Mouse (Mus musculus) lung, postnatal 25 days (tissue): Measurements from ENCODE around the gene Tlx2.
A peak's percentile ranks its signal among the peaks of the same experiment; 100 is the strongest.

Experiments
- DNase-seq: peaks from one replicate; pipeline ENCODE4 v3.0.0; 2022; ENCODE audit warnings: low spot score

Tlx2 gene

DNA sequence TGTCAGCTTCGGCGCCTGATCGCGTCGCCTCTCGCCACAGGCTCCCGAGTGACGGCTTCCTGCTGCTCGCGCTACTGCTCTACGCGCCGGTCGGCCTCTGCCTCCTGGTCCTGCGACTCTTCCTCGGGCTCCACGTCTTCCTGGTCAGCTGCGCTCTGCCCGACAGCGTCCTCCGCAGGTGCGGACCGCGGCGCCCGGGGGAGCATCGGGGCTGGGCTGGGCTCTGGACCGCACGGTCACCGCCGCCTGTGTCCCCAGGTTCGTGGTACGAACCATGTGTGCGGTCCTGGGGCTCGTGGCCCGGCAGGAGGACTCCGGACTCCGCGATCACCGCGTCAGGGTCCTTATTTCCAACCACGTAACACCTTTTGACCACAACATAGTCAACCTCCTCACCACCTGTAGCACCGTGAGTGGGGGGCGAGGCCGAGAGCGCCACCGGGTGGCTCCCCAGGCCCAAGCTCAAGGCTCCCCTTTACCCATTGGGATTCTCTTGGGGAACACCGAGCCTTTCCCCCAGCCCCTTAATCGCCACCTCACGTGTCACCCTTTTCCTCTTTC lies 15.1 kb downstream of the Tlx2 start, which contains the start of gene Htra2:
Gene Htra2 (minus strand): TSS at position 403 of the 561 bp plus-strand sequence.
- peak; percentile 29 for DNase-seq

DNA sequence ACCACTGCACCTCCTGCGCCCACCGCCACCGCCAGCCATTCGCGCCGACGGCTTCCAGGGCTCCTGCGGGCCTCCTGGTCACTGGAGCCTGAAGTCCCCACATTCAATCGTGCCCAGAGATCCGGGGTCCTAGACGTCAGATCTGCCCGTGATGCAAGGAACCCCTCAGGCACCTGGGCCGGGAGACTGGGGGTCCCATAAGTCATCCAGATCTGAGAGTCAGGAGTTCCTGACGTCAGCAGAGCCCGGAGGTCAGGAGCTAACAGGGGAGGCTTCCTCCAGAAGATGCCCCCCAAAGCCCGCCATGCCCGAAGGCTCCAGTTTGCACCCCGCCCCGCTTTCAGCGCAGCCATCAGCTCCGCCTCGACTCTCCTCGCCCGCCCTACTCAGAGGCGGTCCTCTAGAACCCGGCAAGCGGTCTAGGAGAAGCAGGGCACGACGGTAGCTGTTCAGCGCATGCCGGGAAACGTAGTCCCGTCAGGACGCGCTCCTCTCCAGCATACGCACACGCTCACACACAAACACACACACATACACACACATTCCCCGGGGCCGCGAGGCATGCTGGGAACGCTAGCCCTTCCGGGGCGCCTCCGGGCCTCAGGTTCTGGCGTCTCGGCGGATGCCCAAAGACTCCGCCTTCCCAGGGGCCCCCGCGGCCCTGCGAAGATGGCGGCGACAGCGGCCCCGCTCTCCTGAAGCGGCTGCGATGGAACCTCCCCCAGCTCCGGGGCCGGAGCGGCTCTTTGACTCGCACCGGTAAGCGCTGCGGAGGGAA lies 15.8 kb downstream of the Tlx2 start, which contains the start of gene Aup1:
Gene Aup1 (plus strand): TSS at position 448 of the 778 bp plus-strand sequence.
- peak; percentile 98 for DNase-seq

DNA sequence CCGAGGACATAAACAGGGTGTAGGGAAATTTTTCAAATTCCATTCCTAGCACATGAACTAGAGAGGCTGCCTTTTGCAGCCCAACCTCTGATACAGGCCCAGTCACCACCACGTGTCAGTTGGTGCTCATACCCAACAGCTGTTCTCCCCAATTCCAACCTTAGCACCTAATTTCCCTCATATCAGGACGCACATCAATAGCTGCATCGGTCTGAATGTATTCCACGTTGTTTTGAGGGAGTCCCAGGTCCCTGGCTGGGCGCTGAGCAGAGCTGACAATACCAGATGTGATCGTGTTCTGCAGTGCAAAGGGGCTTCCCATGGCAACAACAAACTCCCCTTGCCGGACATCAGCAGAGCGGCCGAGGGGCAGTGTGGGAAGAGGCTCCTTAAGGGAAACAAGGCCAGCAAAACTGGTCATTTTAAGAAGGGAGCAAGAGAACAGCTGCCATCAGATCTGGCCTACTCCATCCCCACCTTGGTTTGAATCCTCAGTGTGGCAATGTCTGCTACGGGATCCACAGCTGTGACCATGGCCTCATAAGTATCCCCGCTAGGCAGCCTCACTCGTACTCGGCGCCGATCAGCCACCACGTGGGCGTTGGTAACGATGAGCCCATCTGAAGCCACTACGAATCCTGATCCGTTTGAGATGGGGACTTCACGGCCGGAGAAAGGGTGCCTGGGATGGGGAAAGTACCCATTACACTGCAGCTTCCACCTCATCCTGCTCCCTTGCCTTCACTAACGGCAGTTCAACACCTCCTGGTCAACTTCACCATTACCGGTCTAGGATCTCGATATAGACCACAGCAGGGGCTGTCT lies 16.7 kb downstream of the Tlx2 start:
- no peak for DNase-seq

DNA sequence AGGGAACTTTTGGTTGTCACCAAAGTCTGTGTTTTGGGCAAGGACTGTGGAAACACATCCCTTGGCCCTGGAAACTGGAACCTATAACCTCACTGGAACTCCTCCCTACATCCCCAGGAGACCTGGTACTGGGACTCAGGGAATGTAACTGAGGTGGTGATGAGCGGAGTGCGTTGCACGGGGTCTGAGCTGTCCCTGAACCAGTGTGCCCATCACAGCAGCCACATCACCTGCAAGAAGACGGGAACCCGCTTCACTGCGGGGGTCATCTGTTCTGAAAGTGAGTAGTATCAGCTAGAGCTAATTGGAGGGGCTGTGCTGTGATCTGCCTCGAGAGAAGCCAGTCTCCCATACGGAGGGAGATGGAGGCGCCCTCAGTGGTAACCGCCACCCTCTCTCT lies 20.7 kb downstream of the Tlx2 start:
- no peak for DNase-seq

DNA sequence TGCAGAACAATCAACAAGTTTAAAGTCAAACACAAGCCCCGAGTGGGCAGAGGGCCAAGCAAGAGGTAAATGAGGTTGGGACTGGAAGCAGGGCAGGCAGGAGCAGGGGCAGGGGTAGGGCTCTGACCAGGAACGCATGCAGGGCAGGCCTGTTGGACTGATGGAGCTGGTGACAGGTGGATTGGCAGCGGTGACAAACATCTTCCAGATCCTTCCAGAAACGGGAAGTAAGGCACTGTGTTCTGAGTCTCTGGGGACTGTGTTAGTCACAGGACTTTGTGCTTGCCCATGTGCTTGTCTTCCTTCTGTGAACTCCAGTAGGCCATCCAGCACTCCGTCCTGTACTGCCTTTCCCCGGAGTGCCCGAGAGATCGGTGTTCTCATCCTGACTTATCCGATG lies 25.4 kb downstream of the Tlx2 start:
- DNase-seq = no peak

DNA sequence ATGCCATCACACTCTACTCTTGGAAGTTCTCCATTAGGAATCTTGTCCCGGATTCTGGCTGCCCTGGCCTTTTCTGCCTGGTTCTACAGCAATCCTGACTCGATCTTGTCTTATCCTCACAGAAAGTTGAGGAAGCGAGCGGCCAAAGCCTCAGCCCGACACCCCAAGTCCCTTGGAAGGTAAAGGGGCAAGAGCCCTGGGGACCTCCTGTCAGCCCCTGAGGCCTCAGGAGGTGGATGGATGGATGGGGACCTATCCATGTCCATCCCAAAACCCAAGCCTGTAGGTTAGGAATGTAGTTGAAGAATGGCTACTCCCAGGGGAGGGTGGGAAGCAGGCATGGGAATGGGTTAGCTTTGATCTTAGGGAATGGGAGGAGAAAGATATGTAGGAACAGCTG lies 26.1 kb downstream of the Tlx2 start:
- DNase-seq = no peak

DNA sequence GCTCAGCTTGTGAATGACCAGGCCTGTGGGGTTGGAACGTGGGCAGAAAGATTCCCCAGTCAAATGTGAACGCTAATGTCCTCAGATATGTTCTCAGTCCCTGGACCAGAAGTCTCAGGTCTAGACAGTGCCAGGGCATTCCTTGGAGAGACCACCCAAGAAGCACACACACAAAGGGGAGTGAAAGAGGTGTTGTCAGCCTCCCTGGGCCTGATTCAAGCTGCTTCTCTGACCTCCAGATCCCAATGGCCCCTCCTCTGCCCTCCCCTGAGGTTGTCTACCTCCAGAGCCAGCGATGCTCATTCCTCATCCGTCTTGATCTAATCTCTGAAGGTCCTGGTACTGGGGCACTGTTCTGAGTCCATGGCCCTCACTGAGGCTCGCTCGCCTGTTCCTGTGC lies 26.5 kb downstream of the Tlx2 start:
- no peak for DNase-seq

DNA sequence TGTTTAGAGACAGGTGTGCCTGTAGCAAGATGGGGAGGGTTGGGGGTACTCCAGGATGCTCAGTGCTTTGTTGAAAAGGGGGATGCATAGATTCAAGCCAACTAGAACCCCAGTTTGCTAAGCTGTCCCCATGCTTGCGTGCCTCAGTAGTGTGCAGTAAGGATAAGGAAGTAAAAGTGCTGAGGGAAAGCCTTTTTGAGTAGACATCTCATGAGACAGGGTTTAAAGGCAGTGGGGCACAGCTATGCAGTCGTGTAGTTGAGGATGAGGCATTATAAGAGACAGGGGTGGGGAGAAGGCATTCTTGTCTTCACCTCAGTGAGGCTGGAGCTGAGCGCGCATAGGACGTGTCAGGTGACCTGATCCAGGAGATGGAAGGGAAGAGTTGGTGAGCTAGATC lies 29.5 kb downstream of the Tlx2 start:
- DNase-seq = no peak

DNA sequence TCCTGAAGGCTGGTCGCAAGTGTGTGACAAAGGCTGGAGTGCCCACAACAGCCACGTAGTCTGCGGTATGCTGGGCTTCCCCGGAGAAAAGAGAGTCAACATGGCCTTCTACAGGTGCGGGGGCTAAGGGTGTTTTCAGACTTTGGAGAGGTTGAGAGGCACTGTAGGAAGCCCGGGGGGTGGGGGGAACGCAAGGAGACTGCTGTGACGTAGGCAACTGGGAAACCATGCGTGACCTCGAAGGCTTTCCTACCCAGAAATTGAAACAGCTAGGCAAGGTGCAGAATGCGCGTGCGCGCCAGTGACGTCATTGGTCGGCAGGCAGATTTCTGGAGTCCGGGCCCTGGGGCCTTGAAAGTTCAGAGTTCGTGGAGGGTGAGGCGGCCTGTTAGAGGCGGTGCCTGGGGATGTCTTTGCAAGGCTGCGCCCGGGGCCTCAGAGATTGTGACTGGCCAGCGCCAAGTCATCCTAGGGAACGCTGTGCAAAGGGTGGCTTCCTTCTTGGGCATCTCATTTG lies 31.5 kb downstream of the Tlx2 start:
- DNase-seq = peak; percentile 95

DNA sequence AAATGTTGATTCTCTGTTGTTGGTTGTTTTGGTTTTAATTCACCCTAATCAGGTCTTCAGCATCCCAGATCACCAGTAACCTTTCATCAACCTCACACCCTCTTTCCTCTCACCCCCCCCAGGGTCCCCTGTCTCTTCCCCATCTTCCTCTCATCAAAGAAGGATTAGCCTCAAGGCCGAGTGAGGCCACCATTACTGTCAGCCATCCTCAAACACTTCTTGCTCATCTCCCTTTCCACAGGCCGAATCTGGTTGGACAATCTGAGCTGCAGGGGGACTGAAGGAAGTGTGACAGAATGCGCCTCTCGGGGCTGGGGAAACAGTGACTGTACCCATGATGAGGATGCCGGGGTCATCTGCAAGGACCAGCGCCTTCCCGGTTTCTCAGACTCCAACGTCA lies 32.9 kb downstream of the Tlx2 start:
- DNase-seq = no peak

DNA sequence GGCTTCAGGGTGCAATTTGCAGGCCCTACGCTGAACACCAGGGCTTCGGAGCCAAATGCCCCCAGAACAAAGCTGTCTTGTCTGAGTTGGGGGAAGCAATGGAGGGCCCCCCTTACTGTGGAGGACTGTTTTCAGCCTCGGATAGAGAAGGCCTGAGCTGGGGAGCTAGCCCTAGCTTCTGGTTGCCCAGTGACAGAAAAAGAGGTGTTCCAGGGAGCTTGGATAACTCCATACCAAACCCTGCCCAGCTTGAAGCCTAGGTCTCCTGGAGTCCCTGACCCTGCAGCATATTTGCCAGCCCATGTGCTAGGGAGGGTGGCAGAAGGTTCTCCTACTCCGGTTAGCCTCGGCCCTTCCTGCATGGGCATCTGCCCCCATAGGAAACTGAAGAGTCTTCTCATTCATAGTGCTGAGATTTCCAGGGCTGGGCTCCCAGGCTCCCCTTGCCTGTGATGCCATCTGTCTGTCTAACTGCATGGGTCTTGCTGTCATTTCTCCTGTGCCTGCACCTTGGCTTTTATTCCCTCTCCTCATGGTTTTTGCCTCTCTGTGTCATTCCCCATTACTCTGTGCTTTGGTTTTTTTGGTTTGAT lies 35.5 kb downstream of the Tlx2 start:
- DNase-seq = no peak

DNA sequence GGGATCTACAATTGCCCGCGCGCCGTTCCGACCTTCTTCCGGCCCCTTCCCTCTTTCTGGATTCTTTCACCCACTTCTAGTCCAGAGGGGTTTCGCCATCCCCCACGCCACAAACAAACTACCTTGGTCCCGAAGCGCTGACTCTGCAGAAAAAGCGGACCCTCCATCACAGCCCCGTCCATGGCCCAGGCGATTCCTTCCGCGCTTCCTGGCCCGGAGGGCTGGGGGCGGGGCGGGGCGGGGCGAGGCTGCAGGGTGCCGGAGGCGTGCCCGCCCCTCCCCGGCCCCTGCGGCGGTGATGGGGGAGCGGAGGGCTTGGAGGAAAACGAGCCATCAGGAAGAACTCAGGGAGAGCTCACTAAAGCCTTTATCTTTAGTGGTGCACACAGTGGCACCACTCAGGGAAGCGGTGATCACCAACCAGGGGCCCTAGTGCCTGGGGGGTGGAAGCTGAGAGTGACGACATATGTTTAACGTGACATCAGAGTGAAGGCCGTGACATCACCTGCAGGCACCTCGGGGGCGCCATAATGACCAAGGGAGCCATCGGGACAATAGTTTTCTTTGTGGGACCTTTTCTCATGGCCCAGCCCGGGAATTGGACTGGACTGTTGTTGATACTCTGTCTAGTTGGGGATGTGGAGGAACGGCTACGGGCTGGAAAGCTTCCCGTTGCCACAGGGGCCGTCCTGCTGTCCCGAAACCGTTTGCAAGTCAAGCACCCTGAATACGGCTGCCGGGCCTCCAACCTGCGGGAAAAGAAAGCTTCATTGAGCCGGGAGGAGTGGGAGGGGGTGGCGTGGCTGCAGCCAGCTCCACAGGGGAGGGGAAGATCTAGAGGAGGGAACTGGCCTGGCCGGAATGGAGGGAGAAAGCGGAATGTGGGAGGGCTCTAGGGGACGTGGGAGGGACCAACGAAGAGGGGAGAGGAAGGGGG lies 36.6 kb downstream of the Tlx2 start, which contains the start of the genes Dok1 and Loxl3:
Gene Dok1 (minus strand): TSS at position 223 of the 937 bp plus-strand sequence.
Gene Loxl3 (plus strand): TSS at position 925 of the 937 bp plus-strand sequence.
- DNase-seq = peak; percentile 66

DNA sequence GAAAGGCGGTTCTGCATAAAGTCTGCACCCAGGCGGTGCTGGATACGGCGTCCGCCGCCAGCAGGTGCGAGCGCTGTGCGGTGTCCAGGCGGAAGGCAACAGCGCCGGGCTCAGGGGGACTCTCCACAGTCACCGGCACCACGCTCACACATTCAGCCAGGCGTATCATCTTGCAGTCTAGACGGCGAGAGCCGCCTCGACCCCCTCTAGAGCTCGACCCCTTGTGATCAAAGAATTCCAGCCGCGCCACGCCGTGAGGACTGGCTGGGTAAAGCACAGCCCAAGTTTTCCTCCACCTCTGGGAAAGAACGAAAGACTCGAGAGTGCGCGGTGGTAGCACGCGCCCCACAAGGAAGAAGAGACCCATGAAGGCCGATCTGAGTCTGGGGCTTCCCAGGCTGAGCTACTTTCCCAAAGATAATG lies 37.3 kb downstream of the Tlx2 start:
- DNase-seq = peak; percentile 38

DNA sequence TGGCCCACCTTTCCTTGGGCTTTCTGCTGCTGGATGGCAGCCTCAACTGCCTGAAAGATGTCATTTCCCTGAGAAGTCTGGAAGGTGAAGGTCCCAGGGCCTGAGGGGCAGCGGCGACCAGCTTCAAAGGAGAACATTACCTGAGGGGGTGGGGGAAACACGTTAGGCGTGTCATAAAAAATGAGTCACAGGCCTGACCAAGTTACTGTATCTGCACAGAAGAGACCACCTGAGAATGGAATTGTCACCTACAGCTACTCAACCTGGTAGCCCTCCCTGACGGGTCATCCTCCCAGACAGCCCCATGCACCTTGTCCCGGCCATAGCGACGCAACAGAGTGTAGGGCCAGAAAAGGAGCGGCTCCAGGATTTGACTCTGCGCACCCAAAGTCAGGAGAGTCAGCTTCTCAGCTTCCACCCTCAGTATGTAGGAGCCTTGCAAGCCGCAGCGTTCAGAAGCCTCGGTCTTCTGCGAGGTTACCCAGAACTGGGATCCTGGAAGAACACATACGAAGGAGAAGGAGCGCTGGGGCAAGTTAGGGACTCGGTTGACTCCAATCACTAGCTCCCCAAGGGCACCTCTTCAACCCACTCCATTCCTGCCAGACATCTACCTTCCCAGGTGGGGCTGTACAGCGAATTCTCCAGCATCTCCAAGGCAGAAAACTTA lies 38.0 kb downstream of the Tlx2 start:
- DNase-seq = no peak

DNA sequence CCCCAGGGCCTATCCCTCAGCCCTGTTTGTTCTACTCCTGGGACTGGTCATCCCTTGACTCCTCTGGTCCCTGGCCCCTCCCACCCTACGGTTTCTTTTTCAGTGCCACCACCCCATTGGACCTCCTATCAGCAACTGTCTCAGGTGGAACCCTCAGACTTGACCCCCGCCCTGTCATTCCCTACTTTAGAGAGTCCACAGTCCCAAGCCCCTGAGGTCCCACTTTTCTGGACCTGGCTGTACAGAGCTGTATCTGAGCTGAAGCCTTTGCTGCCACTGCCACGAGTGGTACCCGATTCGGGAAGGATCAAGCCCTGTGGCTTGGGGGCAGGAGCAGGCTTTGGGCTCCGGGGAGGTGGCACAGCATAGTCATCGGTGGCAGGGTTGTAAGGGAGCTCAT lies 39.0 kb downstream of the Tlx2 start:
- DNase-seq = no peak

DNA sequence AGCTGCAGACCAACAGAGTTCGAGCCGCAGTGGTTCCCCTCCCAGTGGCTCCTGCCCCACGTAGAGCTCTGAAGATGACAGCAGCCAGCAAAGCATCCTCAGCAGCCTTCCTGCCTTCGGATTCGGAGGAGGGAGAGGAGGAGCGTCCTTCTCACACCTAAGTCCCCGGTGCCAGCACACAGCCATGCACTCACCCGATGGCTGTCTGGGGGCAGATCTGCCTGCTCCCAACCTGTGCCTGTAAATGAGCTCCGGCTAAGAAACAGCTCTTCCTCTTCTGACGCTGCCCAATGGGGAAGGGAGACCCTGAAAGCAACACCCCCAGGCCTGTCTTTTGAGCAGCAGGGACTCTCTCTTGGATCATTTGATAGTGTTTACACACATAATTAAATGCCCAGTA lies 40.3 kb downstream of the Tlx2 start:
- DNase-seq = no peak

DNA sequence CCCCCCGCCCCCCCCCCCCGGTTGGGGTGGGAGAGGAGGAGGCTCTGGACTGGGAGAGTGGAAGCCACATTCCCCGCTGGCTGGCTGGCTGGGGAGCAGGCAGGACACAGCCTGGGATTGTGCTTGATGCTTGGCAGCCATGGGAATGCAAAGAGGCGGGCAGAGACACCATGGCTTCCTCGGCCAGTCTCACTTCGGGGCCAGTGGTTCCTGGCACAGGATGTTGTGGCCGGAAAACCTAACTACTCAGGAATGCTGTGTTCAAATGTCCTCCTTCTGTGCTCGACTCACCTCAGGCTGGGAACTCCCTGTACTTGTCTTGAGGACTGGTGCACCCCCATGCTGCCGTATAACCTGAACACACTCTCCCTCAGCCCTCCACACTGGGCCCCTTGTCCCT lies 42.4 kb downstream of the Tlx2 start:
- DNase-seq = no peak

DNA sequence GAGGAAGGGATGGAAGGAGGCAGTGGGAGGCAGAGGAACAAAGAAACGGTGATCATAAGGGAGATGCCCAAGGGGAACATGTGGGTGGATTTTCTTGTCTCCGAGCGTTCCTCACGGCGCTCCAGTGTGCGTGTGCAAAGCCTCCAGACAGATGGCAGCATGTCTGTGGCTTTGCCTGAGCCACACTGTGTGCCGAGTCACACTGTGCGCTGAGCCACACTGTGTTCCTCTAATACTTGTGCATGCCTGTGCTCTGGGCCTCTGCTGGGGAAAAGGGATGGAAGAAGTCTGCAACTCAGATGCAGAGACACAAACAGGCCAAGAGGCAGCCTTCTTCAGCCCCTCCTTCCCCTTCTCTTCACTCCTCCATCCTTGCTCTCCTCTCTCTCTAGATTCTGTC lies 42.8 kb downstream of the Tlx2 start:
- DNase-seq = no peak

DNA sequence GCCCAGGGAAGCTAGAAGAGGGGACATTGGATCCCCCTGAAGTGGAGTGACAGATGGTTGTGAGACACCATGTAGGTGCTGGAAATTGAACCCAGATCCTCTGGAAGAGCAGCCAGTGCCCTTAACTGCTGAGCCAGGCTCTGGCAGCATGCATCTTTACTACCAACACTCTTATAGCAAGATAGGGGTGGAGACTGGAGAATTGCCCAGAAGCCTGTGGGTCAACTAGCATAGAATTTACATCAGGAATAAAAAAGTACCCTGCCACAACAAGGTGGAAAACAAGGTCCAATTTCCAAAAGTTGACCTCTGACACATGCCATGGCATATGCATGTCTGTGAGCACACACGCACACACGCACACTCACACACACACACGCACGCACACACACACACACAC lies 44.9 kb downstream of the Tlx2 start:
- DNase-seq = no peak

DNA sequence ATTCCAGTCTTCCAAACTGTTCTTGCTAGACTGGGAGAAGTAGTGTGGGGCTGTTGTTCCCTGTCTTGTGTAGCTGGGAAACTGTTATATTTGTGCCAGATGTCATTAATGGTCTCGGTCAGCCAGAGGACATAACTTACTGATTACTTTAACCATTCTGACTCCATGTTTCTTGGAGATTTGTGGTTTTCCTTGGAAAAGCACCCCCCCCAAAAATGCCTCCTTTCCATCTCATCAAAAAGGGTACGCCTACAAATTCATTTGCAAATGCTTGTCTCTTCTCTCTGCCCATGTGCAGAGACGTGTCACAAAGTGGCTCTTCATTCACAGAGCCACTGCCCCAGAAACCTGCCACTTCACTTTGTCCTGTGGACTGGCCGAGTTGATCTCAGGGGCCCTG lies 45.7 kb downstream of the Tlx2 start:
- no peak for DNase-seq
